In the genomic region with DNA sequence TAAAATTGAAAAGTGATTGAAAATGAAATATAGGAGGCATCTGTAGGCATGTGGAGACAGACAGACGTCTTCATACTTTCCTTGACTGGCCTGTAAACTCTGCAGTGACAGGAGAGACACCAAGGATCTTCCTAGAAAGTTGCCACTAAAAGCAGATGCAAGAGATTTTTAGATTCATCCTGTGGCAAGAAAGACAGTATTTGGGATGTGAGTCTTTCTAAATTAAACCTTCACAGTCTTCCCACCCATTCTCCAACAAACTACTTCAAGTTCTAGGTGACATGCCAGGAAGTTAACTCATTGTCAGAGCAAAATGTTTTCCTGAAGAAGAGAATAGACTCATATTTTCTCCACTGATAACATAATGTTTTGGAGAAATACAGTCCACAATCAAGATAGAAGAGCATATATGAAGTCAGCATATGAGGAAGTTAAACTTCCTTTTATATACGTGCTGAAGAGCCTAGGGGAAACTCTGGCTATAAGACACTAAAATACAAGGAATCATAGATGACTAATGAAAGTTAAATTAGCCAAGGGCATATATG, we compare ENCODE assay signal across 11 mouse cellular contexts.
"Had no signal": no experiment of that assay in that cellular context is flagged by ENCODE, and none has a peak within 500 bp of the region (broad histone marks: within the 10 kb centered on the region; RNA-seq: fewer than 3 reads in every experiment).

No protein-coding gene starts in this region.

- DNase-seq: liver, postnatal 0 days; lung, adult 2 months; lung, postnatal 14 days; lung, postnatal 36 days; right cerebral cortex, postnatal 14 days; thymus, adult 18-20 months; thymus, postnatal 14 days; thymus, postnatal 36 days had no signal

- ATAC-seq: liver, postnatal 0 days; lung, postnatal 0 days; midbrain, embryonic 13.5 days; midbrain, embryonic 15.5 days had no signal
